ENCODE assay signal across 9 mouse cellular contexts in the genomic region with DNA sequence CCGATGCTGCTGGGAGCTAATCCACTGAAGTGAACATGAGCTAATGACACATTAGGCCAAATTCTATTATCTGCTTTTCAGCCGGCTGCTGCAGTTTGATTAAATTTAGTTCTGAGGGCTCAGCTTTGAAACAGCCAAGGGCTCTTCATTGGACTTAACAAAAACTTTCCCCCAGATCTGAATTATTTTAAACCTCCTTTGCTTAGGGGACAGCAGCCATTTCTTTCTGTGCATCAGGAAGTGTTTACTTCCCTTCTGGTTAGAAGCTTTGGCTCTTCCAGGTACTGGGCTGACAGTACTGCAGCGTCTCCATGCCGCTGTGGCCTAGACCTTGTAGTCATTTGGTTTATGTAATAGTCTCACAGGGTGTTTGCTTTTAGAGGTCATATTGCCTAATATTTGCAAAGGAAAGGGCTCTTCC.
A peak's percentile ranks its signal among the peaks of the same experiment; 100 is the strongest.
DNase-seq lines count a peak whose midpoint lies in the region; ATAC-seq and TF ChIP-seq lines count a peak whose summit lies in the region.
"Had no signal": no experiment of that assay in that cellular context is flagged by ENCODE, and none has a peak within 500 bp of the region (broad histone marks: within the 10 kb centered on the region; RNA-seq: fewer than 3 reads in every experiment).

No protein-coding gene starts in this region.

- H3K4me2 ChIP-seq in heart, postnatal 0 days (ENCODE audit: low read depth, low read length): no peak overlapping the region

- no peaks in the 10 kb centered on the region for H3K36me3 ChIP-seq in heart, postnatal 0 days (replicated peaks; ENCODE audit: control insufficient read depth, insufficient read depth, low read length)

- TF ChIP-seq POLR2A in bone marrow macrophage, adult 2 months (IDR thresholded peaks at IDR 0.05; ENCODE audit: borderline replicate concordance, low read depth, low read length): no peak

- no peak for DNase-seq in heart, postnatal 0 days (ENCODE audit: low spot score)
- DNase-seq in heart, postnatal 14 days: no peak
- DNase-seq in MN1 (ENCODE audit: low spot score): peak; percentile 80
- peak; percentile 55 for DNase-seq in lung, postnatal 36 days
- no peak for DNase-seq in B cell, adult 2 months
- no peak for DNase-seq in layer of hippocampus, postnatal 36 days
- DNase-seq: cerebellum, postnatal 10 days; kidney, adult 11 months had no signal

- no peak overlapping the region for H3K4me3 ChIP-seq in heart, postnatal 0 days (ENCODE audit: low read depth, low read length)
- H3K4me3 ChIP-seq in bone marrow macrophage, adult 2 months (ENCODE audit: insufficient read depth, low read length): no peak overlapping the region

- no peaks in the 10 kb centered on the region for H3K9me3 ChIP-seq in heart, postnatal 0 days (replicated peaks; ENCODE audit: control insufficient read depth, low read length)

- H3K4me1 ChIP-seq in heart, postnatal 0 days (ENCODE audit: control insufficient read depth, insufficient read depth): peaks cover 42% of the 10 kb centered on the region
- H3K4me1 ChIP-seq in bone marrow macrophage, adult 2 months (ENCODE audit: control insufficient read depth, insufficient read depth, low read length): peaks cover 69% of the 10 kb centered on the region

- WGBS in heart, postnatal 0 days: 53% methylated on average over 4 of the region's 4 CpGs

- no peak for ATAC-seq in heart, postnatal 0 days (ENCODE audit: insufficient read depth, low read depth)

- intact Hi-C loops in heart, postnatal 14 days (cut with DNase I): no loop called here

- no peak for TF ChIP-seq CTCF in heart, postnatal 0 days (IDR thresholded peaks at IDR 0.05; ENCODE audit: low read depth)
- no peak for TF ChIP-seq CTCF in bone marrow macrophage, adult 2 months (IDR thresholded peaks at IDR 0.05; ENCODE audit: low read depth, low read length)

- TF ChIP-seq EP300 in heart, postnatal 0 days (IDR thresholded peaks at IDR 0.05; ENCODE audit: low read depth): no peak

- H3K9ac ChIP-seq in heart, postnatal 0 days (replicated peaks; ENCODE audit: low read depth, low read length): no peak overlapping the region

- H3K27me3 ChIP-seq in heart, postnatal 0 days (ENCODE audit: control insufficient read depth, insufficient read depth, low read length): no peaks in the 10 kb centered on the region

- H3K27ac ChIP-seq in heart, postnatal 0 days (ENCODE audit: low read depth): peak overlapping the region; percentile 64
- peak overlapping the region; percentile 96 for H3K27ac ChIP-seq in bone marrow macrophage, adult 2 months (ENCODE audit: insufficient read depth, low read depth, low read length)

Comparison
In these comparisons a context has a peak if more than half of its experiments do, and no peak if none do; other contexts are left out.
1. DNase-seq: peak in MN1 (single experiment) and lung, postnatal 36 days (single experiment); none in heart, postnatal 0 days (single experiment), heart, postnatal 14 days (0 of 2), B cell, adult 2 months (0 of 2) and layer of hippocampus, postnatal 36 days (0 of 2).